Mouse (Mus musculus): Measurements from ENCODE around the gene Myt1l.

DNA sequence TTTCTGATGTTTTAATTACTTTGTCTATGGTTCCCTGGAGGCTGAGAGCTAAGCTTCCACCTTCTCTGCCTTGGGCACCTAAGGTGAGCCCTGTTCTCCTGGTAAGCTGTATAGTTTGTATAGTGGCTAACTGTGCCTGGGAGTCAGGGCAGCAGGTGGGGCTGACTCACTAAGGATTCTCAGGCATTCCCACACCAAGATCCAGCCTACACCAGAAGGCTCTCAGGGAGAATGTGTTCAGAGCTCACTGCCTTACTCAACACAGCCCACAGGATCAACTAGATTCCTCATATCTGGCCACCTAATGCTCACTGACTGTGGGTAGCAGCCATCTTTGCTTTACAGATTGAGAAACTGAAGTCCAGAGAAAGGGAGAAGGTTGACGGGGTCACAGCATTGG is 404.8 kb downstream of the Myt1l start:
- TF ChIP-seq CTCF (IDR thresholded peaks at IDR 0.05; ENCODE audit: control insufficient read depth, insufficient read depth, low read length), result no peak
- no peak for TF ChIP-seq POLR2A (IDR thresholded peaks at IDR 0.05; ENCODE audit: borderline replicate concordance, control insufficient read depth, low read depth, low read length)
